Mouse (Mus musculus): ENCODE measurements around the gene Tmem43.

The Tmem43 gene

GRCm38 (mm10) chr6:91488496-91489212, 15.2 kb downstream of the Tmem43 start:
- in situ Hi-C loops (cut with MboI, MseI), result no loop called here

- in situ Hi-C loops (cut with MboI, MseI), result no loop called here
Observed at GRCm38 (mm10) chr6:91489872-91490271, 16.4 kb downstream of the Tmem43 start.

- in situ Hi-C loops (cut with MboI, MseI), result no loop called here
Observed at GRCm38 (mm10) chr6:91491004-91491403, 17.5 kb downstream of the Tmem43 start.

- in situ Hi-C loops (cut with MboI, MseI), result no loop called here
Observed at GRCm38 (mm10) chr6:91493053-91493452, 19.6 kb downstream of the Tmem43 start.

GRCm38 (mm10) chr6:91494526-91494925, 21.0 kb downstream of the Tmem43 start:
- in situ Hi-C loops (cut with MboI, MseI), result no loop called here

- in situ Hi-C loops (cut with MboI, MseI), result no loop called here
Observed at GRCm38 (mm10) chr6:91503302-91503701, 29.8 kb downstream of the Tmem43 start.

- in situ Hi-C loops (cut with MboI, MseI), result no loop called here
Observed at GRCm38 (mm10) chr6:91506036-91506435, 32.5 kb downstream of the Tmem43 start.

- in situ Hi-C loops (cut with MboI, MseI), result no loop called here
Observed at GRCm38 (mm10) chr6:91508041-91508440, 34.5 kb downstream of the Tmem43 start.

GRCm38 (mm10) chr6:91509326-91509725, 35.8 kb downstream of the Tmem43 start:
- in situ Hi-C loops (cut with MboI, MseI), result no loop called here

- in situ Hi-C loops (cut with MboI, MseI), result no loop called here
Observed at GRCm38 (mm10) chr6:91510211-91510610, 36.7 kb downstream of the Tmem43 start.

GRCm38 (mm10) chr6:91514135-91514534, 40.6 kb downstream of the Tmem43 start:
- in situ Hi-C loops (cut with MboI, MseI), result no loop called here

GRCm38 (mm10) chr6:91514737-91515362, 41.3 kb downstream of the Tmem43 start:
- in situ Hi-C loops (cut with MboI, MseI), result no loop called here

- in situ Hi-C loops (cut with MboI, MseI), result no loop called here
Observed at GRCm38 (mm10) chr6:91515545-91516449, 42.3 kb downstream of the Tmem43 start, which contains the start of the genes Xpc and Lsm3. Gene Xpc (minus strand): TSS chr6:91515888. Gene Lsm3 (plus strand): TSS chr6:91515928.

GRCm38 (mm10) chr6:91518454-91519020, 45.0 kb downstream of the Tmem43 start:
- in situ Hi-C loops (cut with MboI, MseI), result no loop called here

- in situ Hi-C loops (cut with MboI, MseI), result no loop called here
Observed at GRCm38 (mm10) chr6:91522816-91523215, 49.3 kb downstream of the Tmem43 start.

GRCm38 (mm10) chr6:91525544-91525943, 52.0 kb downstream of the Tmem43 start:
- in situ Hi-C loops (cut with MboI, MseI), result no loop called here

GRCm38 (mm10) chr6:91527227-91527860, 53.8 kb downstream of the Tmem43 start:
- in situ Hi-C loops (cut with MboI, MseI), result no loop called here

GRCm38 (mm10) chr6:91528265-91528664, 54.8 kb downstream of the Tmem43 start:
- in situ Hi-C loops (cut with MboI, MseI), result no loop called here

- in situ Hi-C loops (cut with MboI, MseI), result no loop called here
Observed at GRCm38 (mm10) chr6:91530673-91531072, 57.2 kb downstream of the Tmem43 start.

GRCm38 (mm10) chr6:91531276-91531675, 57.8 kb downstream of the Tmem43 start:
- in situ Hi-C loops (cut with MboI, MseI), result no loop called here

- in situ Hi-C loops (cut with MboI, MseI), result no loop called here
Observed at GRCm38 (mm10) chr6:91532661-91533060, 59.2 kb downstream of the Tmem43 start.

Measured in T-helper 1 cell (primary cell).